Mouse (Mus musculus) adrenal gland, postnatal 10 days (tissue): ENCODE data around the gene Trp73. TPM values are rescaled to one million over a fixed set of nuclear protein-coding genes. Genes with fewer than 3 reads are reported as not detected.

ENCODE experiments used
- DNase-seq: peaks from one replicate; pipeline ENCODE4 v3.0.0; 2021; ENCODE audit warnings: mixed read lengths
- total RNA-seq, 2 experiments: library from RNA; stranded (reverse); gene quantifications; 2 replicates each; pipeline ENCODE4 v1.2.3; 2021

Gene Trp73
- total RNA-seq, 2 experiments from 2014 or later = 0.15 TPM; not detected in 1

- DNase-seq = peak; percentile 93
Observed at GRCm38 (mm10) chr4:154142211-154143040, 2.4 kb upstream of the Trp73 start, which contains the start of gene Wrap73. Wrap73 (plus strand) TSS chr4:154142372.

- no peak for DNase-seq
Observed at GRCm38 (mm10) chr4:154141009-154141867, 1.2 kb upstream of the Trp73 start.

- no peak for DNase-seq
Observed at GRCm38 (mm10) chr4:154140213-154141008, 403 bp upstream of the Trp73 start.

GRCm38 (mm10) chr4:154139671-154140181, 282 bp downstream of the Trp73 start:
- peak; percentile 22 for DNase-seq

GRCm38 (mm10) chr4:154137139-154137538, 2.9 kb downstream of the Trp73 start:
- DNase-seq = no peak

GRCm38 (mm10) chr4:154134803-154135202, 5.2 kb downstream of the Trp73 start:
- no peak for DNase-seq

- no peak for DNase-seq
Observed at GRCm38 (mm10) chr4:154131894-154132293, 8.1 kb downstream of the Trp73 start.

GRCm38 (mm10) chr4:154129950-154130349, 10.1 kb downstream of the Trp73 start:
- no peak for DNase-seq

GRCm38 (mm10) chr4:154127273-154127672, 12.7 kb downstream of the Trp73 start:
- no peak for DNase-seq

- DNase-seq = no peak
Observed at GRCm38 (mm10) chr4:154125202-154125601, 14.8 kb downstream of the Trp73 start.

- DNase-seq = no peak
Observed at GRCm38 (mm10) chr4:154123553-154123952, 16.5 kb downstream of the Trp73 start.

- DNase-seq = no peak
Observed at GRCm38 (mm10) chr4:154122374-154122773, 17.6 kb downstream of the Trp73 start.

- DNase-seq = no peak
Observed at GRCm38 (mm10) chr4:154121800-154122199, 18.2 kb downstream of the Trp73 start.

GRCm38 (mm10) chr4:154119208-154119607, 20.8 kb downstream of the Trp73 start:
- DNase-seq = no peak

GRCm38 (mm10) chr4:154118782-154119181, 21.2 kb downstream of the Trp73 start:
- no peak for DNase-seq

GRCm38 (mm10) chr4:154116421-154116820, 23.6 kb downstream of the Trp73 start:
- DNase-seq = peak; percentile 59

- DNase-seq = no peak
Observed at GRCm38 (mm10) chr4:154109850-154110243, 30.2 kb downstream of the Trp73 start.

GRCm38 (mm10) chr4:154109216-154109849, 30.7 kb downstream of the Trp73 start:
- DNase-seq = no peak

- no peak for DNase-seq
Observed at GRCm38 (mm10) chr4:154106497-154107061, 33.4 kb downstream of the Trp73 start.

- DNase-seq = peak; percentile 70
Observed at GRCm38 (mm10) chr4:154105381-154106001, 34.5 kb downstream of the Trp73 start.

GRCm38 (mm10) chr4:154103912-154104311, 36.1 kb downstream of the Trp73 start:
- DNase-seq = no peak
